ENCODE assay signal across 36 mouse cellular contexts in genomic region chr11:99590981-99591380, GRCm38 (mm10). TPM values are rescaled to one million over a fixed set of nuclear protein-coding genes. Genes with fewer than 3 reads are reported as not detected.
"Had no signal": no experiment of that assay in that cellular context is flagged by ENCODE, and none has a peak within 500 bp of the region (broad histone marks: within the 10 kb centered on the region; RNA-seq: fewer than 3 reads in every experiment).

TSS of gene Krtap1-3 (minus strand) at chr11:99591339.

- H3K4me2 ChIP-seq: embryonic facial prominence, embryonic 12.5 days; embryonic facial prominence, embryonic 13.5 days; embryonic facial prominence, embryonic 15.5 days; forebrain, embryonic 12.5 days; forebrain, embryonic 13.5 days; forebrain, embryonic 15.5 days; heart, embryonic 11.5 days had no signal

- H3K36me3 ChIP-seq: embryonic facial prominence, embryonic 10.5 days; embryonic facial prominence, embryonic 12.5 days; embryonic facial prominence, embryonic 13.5 days; embryonic facial prominence, embryonic 15.5 days; forebrain, embryonic 10.5 days; forebrain, embryonic 12.5 days; forebrain, embryonic 15.5 days; heart, embryonic 10.5 days had no signal

- H3K4me3 ChIP-seq: embryonic facial prominence, embryonic 10.5 days; embryonic facial prominence, embryonic 12.5 days; embryonic facial prominence, embryonic 13.5 days; embryonic facial prominence, embryonic 15.5 days; erythroblast, embryonic 14.5 days; forebrain, embryonic 10.5 days; forebrain, embryonic 12.5 days; forebrain, embryonic 13.5 days; forebrain, embryonic 15.5 days; gastrocnemius, adult 2 months; heart, adult 2 months; heart, embryonic 10.5 days had no signal

- DNase-seq: cerebellum, postnatal 10 days; cerebellum, postnatal 14 days; cerebellum, postnatal 25 days; cerebellum, postnatal 36 days; embryo, embryonic 11 days; forebrain, postnatal 0 days; gastrocnemius, adult 2 months; gastrocnemius, postnatal 10 days; gastrocnemius, postnatal 14 days; gastrocnemius, postnatal 25 days; gastrocnemius, postnatal 36 days; heart, adult 18-20 months; heart, adult 2 months had no signal

- H3K27me3 ChIP-seq: embryonic facial prominence, embryonic 13.5 days; embryonic facial prominence, embryonic 15.5 days; forebrain, embryonic 12.5 days; forebrain, embryonic 13.5 days; forebrain, embryonic 15.5 days had no signal

RNA-seq across cellular contexts. Expression of gene Krtap1-3, which starts in this region (rescaled TPM):
- total RNA-seq: common myeloid progenitor, adult 5-6 weeks; forebrain, postnatal 0 days; gastrocnemius, adult 18-20 months; gastrocnemius, adult 2 months; gastrocnemius, adult 8-10 months; gastrocnemius, postnatal 10 days; gastrocnemius, postnatal 14 days; gastrocnemius, postnatal 25 days; gastrocnemius, postnatal 36 days; gastrocnemius, postnatal 4 days; granulocyte monocyte progenitor cell, adult 5-6 weeks; heart, adult 18-20 months; heart, adult 2 months had no signal
- polyA plus RNA-seq: cortical plate, adult 2 months; embryonic facial prominence, embryonic 10.5 days; embryonic facial prominence, embryonic 11.5 days; embryonic facial prominence, embryonic 12.5 days; embryonic facial prominence, embryonic 13.5 days; erythroblast, embryonic 14.5 days; forebrain, embryonic 10.5 days; forebrain, embryonic 11.5 days; forebrain, embryonic 12.5 days; forebrain, embryonic 13.5 days; forebrain, embryonic 14.5 days; forebrain, embryonic 15.5 days; forebrain, embryonic 16.5 days; forebrain, postnatal 0 days; frontal cortex, adult 2 months; gonadal fat pad, adult 2 months; heart, adult 2 months; heart, embryonic 10.5 days; heart, embryonic 11.5 days had no signal
